Mouse (Mus musculus) adrenal gland, postnatal 36 days (tissue): Measurements from ENCODE around the gene Dynlt1b. TPM values are rescaled to one million over a fixed set of nuclear protein-coding genes. Genes with fewer than 3 reads are reported as not detected.
"Not testable (repeated sequence)": the region's sequence is repeated elsewhere in the genome, so short reads cannot be mapped to it uniquely, and the experiment has no call there.

Experiments used
- DNase-seq, 2 experiments: peaks; one replicate each; pipeline ENCODE4 v3.0.0; 2021; ENCODE audit warnings: mixed read lengths in 1 of 2
- total RNA-seq, 2 experiments: library from RNA; stranded (reverse); gene quantifications; 2 replicates each; pipeline ENCODE4 v1.2.3; 2021

The Dynlt1b gene
- total RNA-seq, 2 experiments from 2014 or later, result 85.7 to 129 TPM

DNA sequence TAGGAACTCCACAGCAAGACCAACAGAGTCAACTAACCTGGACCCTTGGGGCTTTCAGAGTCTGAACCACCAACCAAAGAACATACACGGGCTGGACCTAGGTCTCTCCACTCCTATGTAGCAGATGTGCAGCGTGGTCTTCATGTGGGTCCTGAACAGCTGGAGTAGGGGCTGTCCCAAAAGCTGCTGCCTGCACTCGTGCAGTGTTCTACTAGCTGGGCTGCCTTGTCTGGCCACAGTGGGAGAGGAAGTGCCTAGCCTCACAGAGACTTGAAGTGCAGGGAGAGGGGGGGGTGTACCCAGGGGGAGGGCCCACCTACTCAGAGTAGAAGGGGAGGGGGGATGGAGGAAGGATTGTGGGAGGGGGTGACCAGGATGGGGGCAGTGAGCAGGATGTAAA is 7.1 kb upstream of the Dynlt1b start:
- not testable (repeated sequence) for DNase-seq

DNA sequence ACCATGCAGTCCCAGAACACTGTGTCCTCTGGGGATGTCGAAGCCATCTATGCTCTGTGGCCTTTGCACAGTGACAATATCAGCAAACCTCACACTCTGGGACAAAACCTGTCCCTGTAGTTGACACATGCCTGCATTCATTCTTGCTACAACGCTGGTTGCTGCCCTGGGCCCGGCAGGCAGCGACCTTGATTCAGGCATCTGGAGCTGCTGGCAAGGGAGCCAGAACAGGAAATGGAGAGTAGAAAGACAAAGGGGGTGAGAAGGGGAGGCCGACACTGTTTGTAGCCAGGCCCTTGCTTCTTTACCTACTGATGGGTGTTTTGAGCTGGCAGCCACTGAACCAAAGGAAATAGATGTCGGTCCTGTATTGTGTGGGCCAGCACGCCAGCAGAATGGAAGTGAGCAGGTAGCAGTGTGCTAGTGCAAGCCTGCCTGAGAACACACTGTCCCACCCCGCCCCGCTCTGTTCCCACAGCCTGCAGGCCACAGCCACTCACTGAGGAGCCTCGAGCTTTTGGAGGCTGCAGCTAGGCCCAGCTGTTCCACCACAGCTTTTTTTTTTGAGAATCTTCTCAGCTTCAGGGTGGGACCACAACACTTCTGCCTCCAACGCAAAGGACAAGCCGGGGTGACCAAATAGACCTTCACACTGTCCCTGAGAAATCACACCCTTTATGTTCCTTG is 5.5 kb upstream of the Dynlt1b start:
- peak; percentile 7 to 21 for DNase-seq

DNA sequence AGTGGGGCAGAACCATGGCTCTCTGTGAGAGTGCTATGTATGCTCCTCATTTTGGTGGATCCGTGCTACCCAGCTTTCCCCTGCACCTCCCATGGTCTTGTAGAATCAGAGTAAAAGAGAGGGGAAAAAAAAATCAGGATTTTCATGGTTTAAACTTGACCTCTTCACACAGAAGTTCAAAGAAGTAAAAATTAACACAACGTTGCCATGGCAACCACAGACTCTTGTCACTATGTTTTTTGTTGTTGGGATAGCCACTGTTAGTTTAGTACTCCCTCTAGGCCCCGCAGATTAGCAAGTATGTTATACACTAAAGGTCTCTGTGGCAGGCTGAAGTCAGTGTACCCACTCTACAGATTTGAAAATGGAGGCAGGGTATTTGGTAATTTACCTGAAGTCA is 4.6 kb upstream of the Dynlt1b start:
- not testable (repeated sequence) for DNase-seq

GRCm38 (mm10) chr17:6426869-6427268 is 3.0 kb upstream of the Dynlt1b start:
- DNase-seq, result not testable (repeated sequence)

GRCm38 (mm10) chr17:6428926-6429325 is 986 bp upstream of the Dynlt1b start:
- DNase-seq, result peak in 1 of 2 experiments; percentile 22

- not testable (repeated sequence) for DNase-seq
Measured at GRCm38 (mm10) chr17:6430410-6431001, 594 bp downstream of the Dynlt1b start.

DNA sequence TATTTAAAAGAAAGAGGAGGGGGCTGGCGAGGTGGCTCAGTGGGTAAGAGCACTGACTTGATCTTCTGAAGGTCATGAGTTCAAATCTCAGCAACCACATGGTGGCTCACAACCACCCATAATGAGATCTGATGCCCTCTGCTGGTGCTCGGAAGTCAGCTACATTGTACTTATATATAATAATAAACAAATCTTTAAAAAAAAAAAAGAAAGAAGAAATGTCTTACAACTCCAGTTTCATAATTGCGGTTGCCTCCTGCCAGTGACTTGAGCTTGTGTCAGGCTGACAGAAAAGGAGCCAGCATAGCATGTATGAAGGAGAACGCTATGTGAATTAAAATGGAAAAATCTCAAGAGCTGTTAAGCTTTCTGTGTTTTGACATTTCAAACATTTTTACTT is 2.5 kb downstream of the Dynlt1b start:
- DNase-seq, result peak in 1 of 2 experiments; percentile 8

GRCm38 (mm10) chr17:6433691-6434090 is 3.8 kb downstream of the Dynlt1b start:
- DNase-seq, result not testable (repeated sequence)

GRCm38 (mm10) chr17:6438080-6438479 is 8.2 kb downstream of the Dynlt1b start:
- not testable (repeated sequence) for DNase-seq

GRCm38 (mm10) chr17:6439913-6440312 is 10.0 kb downstream of the Dynlt1b start:
- not testable (repeated sequence) for DNase-seq

DNA sequence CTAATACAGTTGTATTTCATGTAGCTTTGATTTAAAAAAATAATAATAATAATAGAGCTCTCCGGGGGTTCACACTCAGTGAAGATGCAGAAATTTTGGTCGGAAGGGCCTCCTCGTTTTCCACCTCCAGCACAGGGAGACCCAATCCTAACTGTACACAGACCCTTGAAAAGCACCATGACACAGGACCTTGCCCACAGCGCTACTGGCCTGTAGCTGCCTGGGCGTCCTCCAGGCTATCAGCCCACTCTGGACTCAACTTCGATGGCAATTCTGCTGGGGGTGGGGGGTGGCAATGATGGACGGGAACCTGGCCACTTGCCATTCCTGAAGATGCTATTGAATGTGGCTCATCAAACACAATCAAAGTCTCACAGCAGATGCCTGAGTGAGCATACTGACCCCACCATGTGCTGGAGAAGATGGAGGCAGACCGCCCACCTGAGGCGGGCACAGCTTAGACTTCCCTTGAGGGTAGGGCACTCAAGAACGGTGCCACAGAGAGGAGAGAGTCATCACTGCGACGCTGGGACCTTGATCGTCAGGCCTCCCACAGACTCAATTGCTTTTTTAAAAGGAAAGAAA is 10.7 kb downstream of the Dynlt1b start:
- not testable (repeated sequence) for DNase-seq

GRCm38 (mm10) chr17:6441254-6441653 is 11.3 kb downstream of the Dynlt1b start:
- not testable (repeated sequence) for DNase-seq

- not testable (repeated sequence) for DNase-seq
Measured at GRCm38 (mm10) chr17:6442513-6442912, 12.6 kb downstream of the Dynlt1b start.

DNA sequence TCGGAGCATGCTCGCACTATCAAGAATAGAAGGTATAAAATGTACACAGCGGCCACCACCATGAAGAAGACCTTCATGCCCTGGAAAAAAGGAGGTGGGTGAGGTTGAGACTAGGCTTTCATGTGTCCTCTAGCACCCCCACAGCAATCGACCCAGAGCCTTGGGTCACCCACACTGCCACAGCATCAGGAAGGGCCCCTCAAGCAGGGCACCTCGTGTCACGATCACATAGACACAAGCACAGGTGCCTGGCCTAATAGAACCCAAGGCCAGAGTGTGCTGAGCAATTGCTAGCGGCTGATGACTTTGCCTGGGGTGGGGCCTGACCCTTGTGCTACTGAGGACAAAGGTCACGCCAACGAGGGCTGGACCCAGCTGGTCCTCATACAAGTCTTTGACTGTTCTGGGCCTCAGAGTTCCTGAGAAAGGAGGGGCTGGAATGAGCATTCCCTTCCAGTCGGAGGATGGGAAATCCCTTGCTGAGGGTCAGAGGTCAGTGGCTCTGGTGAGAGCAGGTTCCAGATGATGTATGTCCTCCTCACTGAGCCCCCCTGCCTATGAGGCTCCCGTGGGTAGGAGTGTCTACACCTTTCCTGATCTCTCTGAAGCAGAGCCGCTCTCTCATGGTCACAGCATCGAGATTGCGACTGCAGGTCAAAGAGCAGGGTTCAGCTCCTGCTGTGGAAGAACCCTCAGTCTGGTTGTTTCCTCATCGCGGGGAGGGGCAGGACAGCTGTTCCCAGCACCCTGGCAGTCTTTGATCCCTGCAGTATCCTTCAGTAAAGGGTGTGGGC is 16.1 kb downstream of the Dynlt1b start:
- DNase-seq, result not testable (repeated sequence)

DNA sequence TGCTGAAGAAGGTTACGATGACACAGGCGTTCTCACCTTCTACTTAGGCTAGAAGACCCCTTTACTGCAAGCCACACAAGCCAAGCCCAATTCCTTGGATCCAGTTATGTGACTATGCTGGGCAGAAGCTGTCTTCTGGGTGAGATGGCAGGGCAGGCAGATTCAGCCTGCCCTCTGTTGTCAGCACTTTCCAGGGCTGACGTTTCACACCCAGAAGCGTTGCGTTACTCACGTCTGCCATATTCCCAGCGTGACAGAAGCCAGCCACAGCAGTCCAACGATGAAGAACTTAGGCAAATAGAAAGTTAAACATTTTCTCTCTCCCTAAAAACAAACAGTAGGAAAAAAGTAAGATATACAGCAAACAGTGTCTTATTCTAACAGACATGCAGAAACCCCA is 18.4 kb downstream of the Dynlt1b start:
- not testable (repeated sequence) for DNase-seq

- DNase-seq, result not testable (repeated sequence)
Measured at GRCm38 (mm10) chr17:6449166-6449565, 19.3 kb downstream of the Dynlt1b start.

DNA sequence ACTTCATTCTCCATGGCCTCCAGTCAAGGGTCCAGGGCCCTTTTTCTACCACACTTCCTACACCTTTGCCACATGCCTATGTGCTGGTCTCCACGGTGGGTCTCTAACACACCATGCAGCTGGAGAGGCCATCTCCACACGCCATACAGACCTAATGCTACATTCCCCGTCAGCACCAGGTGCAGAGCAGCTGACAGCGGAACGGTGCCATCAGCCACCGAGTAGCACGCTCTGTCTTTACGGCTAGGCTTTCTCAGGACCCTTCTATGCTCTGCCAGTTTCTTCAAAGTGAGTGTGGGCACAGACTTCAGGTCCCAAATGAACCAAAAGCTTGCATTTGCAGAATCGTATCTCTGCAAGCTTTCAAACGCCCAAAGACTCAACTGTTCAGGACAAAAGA is 21.3 kb downstream of the Dynlt1b start:
- not testable (repeated sequence) for DNase-seq

GRCm38 (mm10) chr17:6452689-6453088 is 22.8 kb downstream of the Dynlt1b start:
- DNase-seq, result not testable (repeated sequence)

DNA sequence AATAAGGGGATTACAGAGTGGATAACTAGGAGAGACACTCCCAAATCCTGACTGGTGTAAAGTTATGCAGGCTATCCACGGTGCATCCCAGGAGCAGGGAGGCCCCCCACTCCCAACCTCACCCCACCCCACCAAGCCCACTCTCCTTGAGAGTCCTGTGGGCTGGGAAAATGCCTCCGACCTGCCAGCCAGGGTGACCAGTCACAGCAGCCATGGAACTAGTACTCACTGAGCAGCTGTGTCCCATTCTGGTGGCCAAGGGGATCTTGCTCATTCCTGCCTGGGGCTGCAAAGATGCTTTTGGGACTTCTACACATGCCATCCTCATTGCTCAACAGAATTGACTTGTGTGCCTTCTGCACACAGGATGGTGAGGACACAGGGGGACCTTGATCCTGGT is 24.8 kb downstream of the Dynlt1b start:
- DNase-seq, result not testable (repeated sequence)

- DNase-seq, result not testable (repeated sequence)
Measured at GRCm38 (mm10) chr17:6455883-6456282, 26.0 kb downstream of the Dynlt1b start.

- not testable (repeated sequence) for DNase-seq
Measured at GRCm38 (mm10) chr17:6456614-6457402, 26.9 kb downstream of the Dynlt1b start.
